Mouse (Mus musculus) cerebellum, adult 18-20 months (tissue): Measurements from ENCODE around the gene Col26a1.

ENCODE experiments used
- DNase-seq, 2 experiments: peaks; one replicate each; pipeline ENCODE4 v3.0.0; 2021

Col26a1 gene

GRCm38 (mm10) chr5:136882788-136883439 is at the start of gene Col26a1:
Gene Col26a1, minus strand, starts transcription at chr5:136883209.
- no peak for DNase-seq

- DNase-seq: no peak
These were observed 48.9 kb upstream of the Col26a1 start for GRCm38 (mm10) chr5:136931896-136932295.

- DNase-seq: peak; percentile 79 to 80
These were observed 46.1 kb upstream of the Col26a1 start for GRCm38 (mm10) chr5:136929073-136929472.

- DNase-seq: no peak
These were observed 40.9 kb upstream of the Col26a1 start for GRCm38 (mm10) chr5:136923751-136924478.

GRCm38 (mm10) chr5:136922830-136923229 is 39.8 kb upstream of the Col26a1 start:
- no peak for DNase-seq

- peak in 1 of 2 experiments; percentile 21 for DNase-seq
These were observed 36.7 kb upstream of the Col26a1 start for GRCm38 (mm10) chr5:136919546-136920301.

- peak; percentile 81 to 91 for DNase-seq
These were observed 35.9 kb upstream of the Col26a1 start for GRCm38 (mm10) chr5:136918655-136919472.

- no peak for DNase-seq
These were observed 34.7 kb upstream of the Col26a1 start for GRCm38 (mm10) chr5:136917613-136918242.

GRCm38 (mm10) chr5:136914183-136914582 is 31.2 kb upstream of the Col26a1 start:
- DNase-seq: no peak

- peak; percentile 95 for DNase-seq
These were observed 25.2 kb upstream of the Col26a1 start, which contains the start of gene Ift22 for GRCm38 (mm10) chr5:136907991-136908857. Gene Ift22, plus strand, starts transcription at chr5:136908150.

GRCm38 (mm10) chr5:136907587-136907986 is 24.6 kb upstream of the Col26a1 start:
- no peak for DNase-seq

- DNase-seq: peak in 1 of 2 experiments; percentile 22
These were observed 22.6 kb upstream of the Col26a1 start for GRCm38 (mm10) chr5:136905630-136906029.

GRCm38 (mm10) chr5:136904621-136905020 is 21.6 kb upstream of the Col26a1 start:
- DNase-seq: no peak

GRCm38 (mm10) chr5:136895529-136895963 is 12.5 kb upstream of the Col26a1 start:
- no peak for DNase-seq

GRCm38 (mm10) chr5:136894840-136895528 is 12.0 kb upstream of the Col26a1 start:
- no peak for DNase-seq

GRCm38 (mm10) chr5:136888539-136889355 is 5.7 kb upstream of the Col26a1 start:
- DNase-seq: no peak

GRCm38 (mm10) chr5:136886957-136887356 is 3.9 kb upstream of the Col26a1 start:
- no peak for DNase-seq

- DNase-seq: peak in 1 of 2 experiments; percentile 5
These were observed 788 bp downstream of the Col26a1 start for GRCm38 (mm10) chr5:136882055-136882787.
